Mouse (Mus musculus): ENCODE measurements at regions not wholly inside any gene's neighbourhood (a gene's known extent, or its start where the extent isn't known, plus 50 kb on each side); places are given as distances from the start of the nearest gene placed in this dataset.

GRCm38 (mm10) chr3:66430187-66430586 is 133.6 kb upstream of the Veph1 start:
- no peak for DNase-seq (ENCODE audit: low spot score)

GRCm38 (mm10) chr3:66422445-66423037 is 125.9 kb upstream of the Veph1 start:
- no peak for DNase-seq (ENCODE audit: low spot score)

GRCm38 (mm10) chr3:66410706-66411277 is 114.2 kb upstream of the Veph1 start:
- DNase-seq (ENCODE audit: low spot score) = peak; percentile 74

GRCm38 (mm10) chr3:66408791-66409190 is 112.2 kb upstream of the Veph1 start:
- peak; percentile 28 for DNase-seq (ENCODE audit: low spot score)

- no peak for DNase-seq (ENCODE audit: low spot score)
Observed at GRCm38 (mm10) chr3:66405645-66406044, 109.0 kb upstream of the Veph1 start.

- no peak for DNase-seq (ENCODE audit: low spot score)
Observed at GRCm38 (mm10) chr3:66403707-66404106, 107.1 kb upstream of the Veph1 start.

- DNase-seq (ENCODE audit: low spot score) = no peak
Observed at GRCm38 (mm10) chr3:66400791-66401568, 104.3 kb upstream of the Veph1 start.

- DNase-seq (ENCODE audit: low spot score) = no peak
Observed at GRCm38 (mm10) chr3:66398214-66399150, 101.8 kb upstream of the Veph1 start.

GRCm38 (mm10) chr3:66375088-66375910 is 78.7 kb upstream of the Veph1 start:
- no peak for DNase-seq (ENCODE audit: low spot score)

GRCm38 (mm10) chr3:66374603-66375002 is 78.0 kb upstream of the Veph1 start:
- no peak for DNase-seq (ENCODE audit: low spot score)

GRCm38 (mm10) chr3:66373807-66374575 is 77.4 kb upstream of the Veph1 start:
- no peak for DNase-seq (ENCODE audit: low spot score)

Data from MN1 (cell line).